Mouse (Mus musculus): ENCODE results near the gene Tnfrsf17.

DNA sequence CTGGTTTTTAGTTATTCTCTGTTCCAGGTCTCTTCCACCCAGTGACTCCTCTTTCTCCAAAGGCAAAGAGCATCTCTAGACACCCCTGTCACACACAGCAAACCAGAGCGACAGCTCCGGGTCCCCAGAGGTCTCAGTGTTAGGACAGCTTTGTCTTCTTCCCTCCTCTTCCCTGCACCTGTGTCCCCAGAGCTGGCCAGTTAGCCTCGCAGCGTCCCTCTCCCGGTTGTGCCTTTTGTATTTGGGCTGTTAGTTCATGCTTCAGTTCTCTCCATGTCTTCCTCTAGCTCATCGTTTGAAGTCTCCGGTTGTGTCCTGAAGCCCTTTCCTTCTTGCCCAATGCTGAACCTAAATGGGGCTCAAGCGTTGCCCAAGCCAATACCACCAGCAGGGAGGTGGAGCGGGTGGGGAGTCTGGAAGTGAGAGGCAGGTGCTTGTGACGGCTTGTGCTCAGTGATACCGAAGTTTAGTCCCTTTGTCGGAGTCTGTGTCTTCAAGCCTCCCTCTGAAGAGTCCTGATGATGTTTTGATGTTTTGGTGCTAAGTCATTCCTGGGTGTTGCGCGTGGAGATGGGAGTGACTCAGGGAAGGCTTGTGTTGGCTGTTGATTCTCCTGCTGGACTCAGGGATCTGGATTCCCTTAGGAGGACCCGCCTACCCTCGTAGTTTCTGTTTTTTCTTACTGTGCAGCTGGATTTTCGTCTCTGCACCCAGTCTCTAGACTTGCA lies 9.9 kb downstream of the Tnfrsf17 start:
- TF ChIP-seq CTCF (IDR thresholded peaks at IDR 0.05; ENCODE audit: borderline replicate concordance, control insufficient read depth, extremely low read depth, insufficient read depth, low read length, poor library complexity) (no peak), POLR2A (IDR thresholded peaks at IDR 0.05; ENCODE audit: control insufficient read depth, extremely low read depth, insufficient read depth, low read length, poor library complexity) (no peak)

All from thymus, adult 2 months (tissue).